Mouse (Mus musculus) kidney, embryonic 16.5 days (tissue): ENCODE results near the gene Pot1b. TPM values are rescaled to one million over a fixed set of nuclear protein-coding genes. Genes with fewer than 3 reads are reported as not detected.

Experiments used
- ATAC-seq: fragments of 200-750 bp; cut with Nextera tagmentation; 2 replicates; pipeline ENCODE4 v1.8.0; 2017; ENCODE audit warnings: moderate TSS enrichment; ENCODE audit not compliant: low FRiP score, low TSS enrichment
- H3K27ac ChIP-seq: fragments of 300-500 bp; sonication (generic); 2 replicates; pipeline ENCODE4 v1.5.1; 2014; ENCODE audit warnings: low read length
- H3K27me3 ChIP-seq: fragments of 300-500 bp; sonication (generic); 2 replicates; pipeline ENCODE4 v1.6.1; 2014; ENCODE audit warnings: low read length, control low read depth, mixed read lengths; ENCODE audit not compliant: insufficient read depth
- H3K36me3 ChIP-seq: fragments of 300-500 bp; sonication (generic); 2 replicates; pipeline ENCODE4 v1.6.1; 2014; ENCODE audit warnings: low read length, control low read depth, mixed read lengths; ENCODE audit not compliant: insufficient read depth
- H3K4me1 ChIP-seq: fragments of 300-500 bp; sonication (generic); 2 replicates; pipeline ENCODE4 v1.6.1; 2014; ENCODE audit warnings: low read length, control low read depth, mixed read lengths; ENCODE audit not compliant: insufficient read depth
- H3K4me2 ChIP-seq: fragments of 300-500 bp; sonication (generic); replicated peaks from 2 replicates; pipeline ENCODE4 v1.6.1; 2014; ENCODE audit warnings: low read depth, low read length
- H3K4me3 ChIP-seq: fragments of 300-500 bp; sonication (generic); 2 replicates; pipeline ENCODE4 v1.5.1; 2014; ENCODE audit warnings: mild to moderate bottlenecking, low read length
- H3K9ac ChIP-seq: fragments of 300-500 bp; sonication (generic); replicated peaks from 2 replicates; pipeline ENCODE4 v1.6.1; 2014; ENCODE audit warnings: low read length
- H3K9me3 ChIP-seq: fragments of 300-500 bp; sonication (generic); 2 replicates; pipeline ENCODE4 v1.6.1; 2016; ENCODE audit warnings: low read length, control low read depth
- WGBS: fragments of 180-500 bp; shearing (Covaris S2); extraction: QIAGEN DNeasy Blood & Tissue Kit; methylation state at CpG from one replicate; pipeline ENCODE4 v1.1.7; 2014; 5-methylcytosine and 5-hydroxymethylcytosine counted together
- polyA plus RNA-seq: library from polyadenylated mRNA; unstranded; fragments of >200 nt; fragmentation: Nextera tagmentation; extraction: Ambion mirVana; gene quantifications from 2 replicates; pipeline ENCODE4 v1.2.1, GENCODE M21; 2015

Pot1b gene
- polyA plus RNA-seq, 1 experiment from 2014 or later, result 7.7 TPM

DNA sequence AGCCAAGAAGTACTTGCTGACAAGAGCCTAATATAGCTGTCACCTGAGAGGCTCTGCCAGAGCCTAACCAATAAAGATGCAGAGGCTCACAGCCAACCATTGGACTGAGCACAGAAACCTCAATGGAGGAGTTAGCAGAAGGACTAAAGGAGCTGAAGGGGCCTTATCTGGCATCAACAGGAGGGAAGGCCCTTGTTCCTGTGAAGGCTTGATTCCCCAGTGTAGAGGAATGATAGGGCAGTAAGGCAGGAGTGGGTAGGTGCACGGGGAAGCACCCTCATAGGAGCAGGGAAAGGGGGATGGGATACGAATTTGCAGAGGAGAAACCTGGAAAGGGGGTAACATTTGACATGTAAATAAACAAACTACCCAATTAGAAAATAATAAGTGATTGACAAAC, 51.3 kb downstream of the Pot1b start:
- Histone ChIP-seq H3K9ac (no peak overlapping the region), H3K4me2 (no peak overlapping the region), H3K4me3 (no peak overlapping the region), H3K9me3 (no peaks in the 10 kb centered on the region), H3K4me1 (no peaks in the 10 kb centered on the region), H3K27me3 (no peaks in the 10 kb centered on the region), H3K27ac (no peak overlapping the region), H3K36me3 (0 out of 2 replicates have a peak, but pooled peaks cover 11% of the 10 kb centered on the region)
- 80% methylated on average over 2 of the region's 2 CpGs for WGBS
- ATAC-seq, result no peak

DNA sequence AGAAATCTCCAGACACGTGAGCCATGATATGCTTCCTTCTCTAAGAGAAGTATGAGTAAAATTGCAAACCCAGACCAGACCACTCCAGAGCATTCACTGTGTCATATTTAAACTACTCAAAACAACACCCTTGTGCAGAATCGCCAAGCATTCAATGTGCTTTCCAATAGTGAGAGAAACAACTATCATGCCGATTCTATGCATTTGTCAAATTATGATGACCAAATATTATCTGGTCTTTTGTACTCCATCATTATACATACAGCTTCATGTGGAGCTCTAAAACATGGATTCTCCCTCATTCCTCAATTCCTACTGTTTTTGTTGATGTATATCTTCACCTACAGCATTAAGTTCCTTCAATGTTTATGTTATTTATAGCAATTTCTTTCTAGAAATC, 87.3 kb downstream of the Pot1b start, which contains the start of gene Vmn2r118:
Gene Vmn2r118 (minus strand): TSS at position 101 of the 400 bp plus-strand sequence.
- no peak for ATAC-seq
- no peaks in the 10 kb centered on the region for H3K9me3 ChIP-seq
- H3K36me3 ChIP-seq, result no peaks in the 10 kb centered on the region
- no peaks in the 10 kb centered on the region for H3K4me1 ChIP-seq
- 87% methylated on average over 3 of the region's 3 CpGs for WGBS
- no peak within 1 kb of the TSS for H3K27ac ChIP-seq
- H3K27me3 ChIP-seq, result no peaks in the 10 kb centered on the region
- H3K4me3 ChIP-seq, result no peak within 1 kb of the TSS
- no peak within 1 kb of the TSS for H3K4me2 ChIP-seq
- H3K9ac ChIP-seq, result no peak within 1 kb of the TSS

Other genes with a start within 250 kb of the Pot1b start
- gene Vmn2r118, start 87.4 kb downstream of the Pot1b start, polyA plus RNA-seq, result not detected in 2 replicates
- gene Adgre4, start 37.4 kb upstream of the Pot1b start, polyA plus RNA-seq, result 0.49 and 0.56 TPM in 2 replicates
- 8.9 and 10.9 TPM in 2 replicates for gene Zfp119a, start 166.3 kb upstream of the Pot1b start, polyA plus RNA-seq
- 17.6 and 19.1 TPM in 2 replicates for gene Zfp959, start 179.5 kb upstream of the Pot1b start, polyA plus RNA-seq
- 6.3 and 7.8 TPM in 2 replicates for gene Zfp119b, start 236.9 kb upstream of the Pot1b start, polyA plus RNA-seq
- 2.1 and 2.6 TPM in 2 replicates for gene Ebi3, start 240.0 kb upstream of the Pot1b start, polyA plus RNA-seq
- gene Yju2, start 246.5 kb upstream of the Pot1b start, polyA plus RNA-seq, result 29.8 and 34.7 TPM in 2 replicates